Mouse (Mus musculus): ENCODE data around the gene Yeats2.

- TF ChIP-seq POLR2A (IDR thresholded peaks at IDR 0.05; ENCODE audit: insufficient read length, low read depth) (no peak), USF1 (IDR thresholded peaks at IDR 0.05; ENCODE audit: low read depth) (no peak), MAX (IDR thresholded peaks at IDR 0.05; ENCODE audit: low read depth) (no peak), TCF3 (IDR thresholded peaks at IDR 0.05; ENCODE audit: insufficient read length, low read depth) (no peak), MYOG (IDR thresholded peaks at IDR 0.05; ENCODE audit: control insufficient read depth in 1 of 3, insufficient read depth in 1 of 3, insufficient read length in 2 of 3, low read depth in 2 of 3) (no peak), E2F4 (IDR thresholded peaks at IDR 0.05; ENCODE audit: insufficient read depth) (no peak), CEBPB (IDR thresholded peaks at IDR 0.05; ENCODE audit: insufficient read depth, poor library complexity, severe bottlenecking) (no peak), MYOD1 (IDR thresholded peaks at IDR 0.05; ENCODE audit: control insufficient read depth in 1 of 3, insufficient read length in 2 of 3, low read depth in 2 of 3) (no peak), SRF (IDR thresholded peaks at IDR 0.05; ENCODE audit: control insufficient read depth, insufficient read length, low read depth) (no peak), TCF12 (IDR thresholded peaks at IDR 0.05; ENCODE audit: insufficient read depth, poor library complexity, severe bottlenecking) (no peak), POLR2AphosphoS2 (IDR thresholded peaks at IDR 0.05; ENCODE audit: insufficient read length, low read depth) (no peak)
These were observed 24.8 kb upstream of the Yeats2 start for GRCm38 (mm10) chr16:20116069-20116468.
